Mouse (Mus musculus): ENCODE results near the gene Serac1.

The Serac1 gene

DNA sequence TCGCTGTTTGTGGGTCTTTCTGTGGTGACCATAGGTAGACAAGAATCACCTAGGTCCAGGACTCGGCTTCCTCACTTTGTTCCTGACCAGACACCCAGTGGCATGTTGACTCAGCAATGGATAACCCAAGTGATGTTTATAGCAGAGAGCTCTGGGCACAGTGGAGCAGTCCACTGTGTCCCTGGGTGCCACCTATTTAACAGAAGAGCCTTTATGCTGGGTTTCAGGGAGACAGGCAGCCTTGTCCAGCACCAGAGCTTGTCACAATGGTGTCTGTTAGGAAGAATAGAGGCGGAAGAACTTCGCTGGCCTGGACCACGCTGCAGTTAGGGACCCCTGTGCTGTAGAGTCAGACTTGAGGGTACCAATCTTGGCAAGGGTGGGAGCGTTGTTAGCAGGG lies 77.0 kb downstream of the Serac1 start:
- DNase-seq = no peak

GRCm38 (mm10) chr17:6001836-6002235 lies 77.7 kb downstream of the Serac1 start:
- no peak for DNase-seq

DNA sequence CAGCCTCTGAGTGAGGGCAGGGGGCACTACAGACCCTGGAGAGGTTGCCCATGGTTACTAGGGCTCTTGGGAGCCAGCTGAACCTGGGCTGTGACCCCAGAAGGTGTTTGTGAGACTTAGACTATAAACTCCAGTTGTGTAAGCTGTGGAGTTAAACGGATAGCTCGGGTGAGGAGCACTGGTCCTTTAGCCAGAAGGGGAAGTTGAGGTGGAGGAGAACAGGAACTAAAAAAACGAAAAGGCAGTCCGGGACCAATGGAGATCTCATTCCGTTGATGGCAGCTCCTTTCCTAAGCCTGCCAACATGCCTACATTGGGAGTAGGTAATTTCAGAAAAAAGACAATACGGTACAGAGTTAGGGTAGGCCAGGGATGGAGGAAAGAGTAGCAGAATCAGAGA lies 78.2 kb downstream of the Serac1 start:
- no peak for DNase-seq

DNA sequence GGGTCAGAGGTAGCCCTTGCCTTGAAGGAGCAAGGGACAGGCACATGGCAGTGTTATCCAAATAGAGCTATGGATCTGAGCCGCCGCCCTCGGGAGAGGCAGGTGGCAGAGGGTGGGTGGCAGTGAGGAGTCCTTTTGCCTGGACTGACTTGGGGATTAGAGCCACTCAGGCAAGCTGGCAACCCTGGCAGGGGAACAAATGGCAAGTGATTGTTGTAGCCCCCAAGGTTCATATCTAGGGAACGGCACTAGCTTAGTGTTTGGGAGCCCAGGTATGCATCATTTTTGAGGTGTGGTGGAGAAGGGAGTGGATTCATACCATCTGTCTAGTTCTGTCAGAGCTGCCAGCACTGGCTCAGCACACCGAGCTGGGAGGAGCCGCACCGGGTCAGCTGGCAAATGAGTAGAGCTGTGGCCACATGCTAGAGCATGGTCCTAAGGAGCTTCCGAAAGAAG lies 78.6 kb downstream of the Serac1 start:
- DNase-seq = peak; percentile 90

- DNase-seq = no peak
Measured at GRCm38 (mm10) chr17:5999039-5999543, 80.5 kb downstream of the Serac1 start.

DNA sequence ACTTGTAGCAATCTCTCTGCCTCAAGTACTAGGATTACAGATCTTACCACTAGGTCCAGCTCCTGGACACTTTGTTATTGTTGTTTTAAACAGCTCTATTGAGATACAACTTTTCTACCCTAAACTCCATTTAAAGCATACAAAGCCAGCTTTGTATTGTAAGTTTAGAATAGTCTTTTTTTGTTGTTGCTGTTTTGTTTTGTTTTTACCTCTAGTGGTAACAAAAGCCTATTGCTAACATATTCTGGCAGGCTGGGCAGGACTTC lies 81.4 kb downstream of the Serac1 start:
- DNase-seq = no peak

DNA sequence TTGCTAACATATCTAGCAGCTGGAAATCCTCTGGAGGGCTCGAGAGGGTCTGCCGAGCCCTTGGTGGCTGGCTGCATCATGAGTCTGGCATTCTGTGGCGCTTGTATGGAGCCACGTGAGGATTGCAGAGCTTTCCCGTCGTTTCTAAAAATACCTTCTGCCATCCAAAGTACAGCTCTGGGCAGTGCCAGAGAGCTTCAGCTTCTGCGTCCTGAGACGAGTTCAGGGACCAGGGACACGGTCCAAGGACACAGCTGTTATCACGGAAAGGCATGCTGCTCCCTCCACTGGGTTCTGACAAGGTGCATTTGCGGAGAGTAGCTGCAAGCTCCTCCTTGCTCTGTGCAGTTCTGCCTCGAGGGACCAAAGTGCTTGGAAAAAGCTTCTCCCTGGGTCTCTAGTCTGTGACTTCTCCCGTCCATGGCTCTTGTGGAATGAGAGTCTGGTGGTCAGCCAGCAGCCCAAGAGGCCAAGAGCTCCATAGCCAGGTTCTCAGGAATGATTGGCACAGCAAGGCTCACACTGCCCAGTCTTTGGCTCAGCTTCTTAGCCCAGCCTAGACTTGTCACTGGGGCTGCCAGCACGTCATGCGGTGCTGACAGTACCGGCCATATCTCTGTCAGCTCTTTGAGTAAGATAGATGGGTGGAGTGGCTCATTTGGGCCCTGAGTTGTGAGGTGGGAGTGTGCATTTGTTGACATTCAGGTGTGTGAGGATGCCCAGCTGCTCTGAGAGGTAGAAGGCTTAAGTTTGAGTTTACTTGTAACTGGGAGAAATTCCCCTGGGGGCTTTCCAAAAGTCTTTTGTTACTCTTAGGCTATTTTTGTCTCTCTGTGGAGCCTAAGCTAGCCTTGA lies 81.9 kb downstream of the Serac1 start:
- peak; percentile 86 for DNase-seq

- DNase-seq = no peak
Measured at GRCm38 (mm10) chr17:5996589-5996988, 83.0 kb downstream of the Serac1 start.

- DNase-seq = no peak
Measured at GRCm38 (mm10) chr17:5994606-5995005, 84.9 kb downstream of the Serac1 start.

GRCm38 (mm10) chr17:5993581-5994260 lies 85.8 kb downstream of the Serac1 start:
- DNase-seq = no peak

GRCm38 (mm10) chr17:5992866-5993580 lies 86.5 kb downstream of the Serac1 start:
- DNase-seq = no peak
